Mouse (Mus musculus) hindbrain, embryonic 14.5 days (tissue): ENCODE results near the gene Kcna7. TPM values are rescaled to one million over a fixed set of nuclear protein-coding genes. Genes with fewer than 3 reads are reported as not detected.

Experiments
- ATAC-seq: fragments of 200-750 bp; cut with Nextera tagmentation; 2 replicates; pipeline ENCODE4 v1.8.0; 2017; ENCODE audit warnings: moderate number of reproducible peaks, mild to moderate bottlenecking, moderate TSS enrichment, moderate library complexity; ENCODE audit not compliant: low FRiP score
- DNase-seq: peaks from one replicate; pipeline ENCODE4 v3.0.0-alpha.2; 2015; ENCODE audit warnings: low spot score
- H3K27ac ChIP-seq: fragments of 300-500 bp; sonication (generic); 2 replicates; pipeline ENCODE4 v1.5.1; 2014; ENCODE audit warnings: mild to moderate bottlenecking, moderate library complexity
- H3K27me3 ChIP-seq: fragments of 300-500 bp; sonication (generic); 2 replicates; pipeline ENCODE4 v1.6.1; 2014; ENCODE audit warnings: mild to moderate bottlenecking, low read length, mixed read lengths; ENCODE audit not compliant: control insufficient read depth, insufficient read depth
- H3K36me3 ChIP-seq: fragments of 300-500 bp; sonication (generic); replicated peaks from 2 replicates; pipeline ENCODE4 v1.6.1; 2014; ENCODE audit not compliant: control insufficient read depth, insufficient read depth
- H3K4me1 ChIP-seq: fragments of 300-500 bp; sonication (generic); replicated peaks from 2 replicates; pipeline ENCODE4 v1.6.1; 2014; ENCODE audit warnings: antibody characterized with exemption, low read length, mixed read lengths; ENCODE audit not compliant: control insufficient read depth, insufficient read depth
- H3K4me2 ChIP-seq: fragments of 300-500 bp; sonication (generic); replicated peaks from 2 replicates; pipeline ENCODE4 v1.6.1; 2014; ENCODE audit warnings: mild to moderate bottlenecking, moderate library complexity
- H3K4me3 ChIP-seq: fragments of 300-500 bp; sonication (generic); replicated peaks from 2 replicates; pipeline ENCODE4 v1.5.1; 2014; ENCODE audit warnings: mild to moderate bottlenecking, low read length
- H3K9ac ChIP-seq: fragments of 300-500 bp; sonication (generic); 2 replicates; pipeline ENCODE4 v1.6.1; 2014
- H3K9me3 ChIP-seq: fragments of 300-500 bp; sonication (generic); 2 replicates; pipeline ENCODE4 v1.6.1; 2016; ENCODE audit warnings: low read length; ENCODE audit not compliant: control insufficient read depth
- WGBS: fragments of 180-500 bp; shearing (Covaris S2); extraction: QIAGEN DNeasy Blood & Tissue Kit; methylation state at CpG from one replicate; pipeline ENCODE4 v1.1.7; 2014; 5-methylcytosine and 5-hydroxymethylcytosine counted together
- polyA plus RNA-seq: library from polyadenylated mRNA; unstranded; fragments of >200 nt; fragmentation: Nextera tagmentation; extraction: Ambion mirVana; gene quantifications from 2 replicates; pipeline ENCODE4 v1.2.1, GENCODE M21; 2014

Gene Kcna7
- polyA plus RNA-seq, 1 experiment from 2014 or later, result not detected

DNA sequence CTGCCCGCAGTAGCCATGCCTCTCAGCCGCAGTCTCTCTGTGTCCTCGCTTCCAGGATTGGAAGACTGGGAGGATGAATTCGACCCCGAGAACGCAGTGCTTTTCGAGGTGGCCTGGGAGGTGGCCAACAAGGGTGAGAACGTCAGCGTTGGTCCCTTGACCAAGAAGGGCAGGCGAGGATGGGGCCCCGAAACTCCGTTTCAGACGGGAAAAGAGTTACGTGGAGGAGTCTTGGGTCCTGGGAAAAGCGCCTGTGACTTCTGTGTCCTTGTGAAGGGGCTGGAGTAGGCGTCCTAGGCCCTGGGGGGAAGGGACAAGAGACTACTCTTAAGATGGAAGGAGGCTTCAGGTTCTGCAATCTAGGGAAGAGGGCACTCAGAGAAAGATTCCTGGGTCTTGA lies 29.6 kb downstream of the Kcna7 start:
- no peaks in the 10 kb centered on the region for H3K9me3 ChIP-seq
- 4% methylated on average over 16 of the region's 16 CpGs for WGBS
- peak overlapping the region; percentile 78 for H3K9ac ChIP-seq
- peaks cover 25% of the 10 kb centered on the region for H3K36me3 ChIP-seq
- DNase-seq (no peak), ATAC-seq (no peak; the same call in 1 of the 2 replicates)
- peak overlapping the region; percentile 85 for H3K4me2 ChIP-seq
- H3K27ac ChIP-seq, result peak overlapping the region; percentile 44
- H3K4me1 ChIP-seq, result peaks cover 33% of the 10 kb centered on the region
- H3K4me3 ChIP-seq, result peak overlapping the region; percentile 75
- no peaks in the 10 kb centered on the region for H3K27me3 ChIP-seq

GRCm38 (mm10) chr7:45436444-45436843 lies 31.0 kb downstream of the Kcna7 start:
- DNase-seq (no peak), ATAC-seq (no peak)
- H3K27ac ChIP-seq, result no peak overlapping the region
- H3K4me3 ChIP-seq, result no peak overlapping the region
- peaks cover 33% of the 10 kb centered on the region for H3K4me1 ChIP-seq
- peaks cover 22% of the 10 kb centered on the region for H3K36me3 ChIP-seq
- H3K9ac ChIP-seq, result no peak overlapping the region
- H3K9me3 ChIP-seq, result no peaks in the 10 kb centered on the region
- 93% methylated on average over 5 of the region's 5 CpGs for WGBS
- H3K27me3 ChIP-seq, result no peaks in the 10 kb centered on the region
- 0 out of 2 replicates have a peak overlapping the region, but pooled peaks have one; percentile 85 for H3K4me2 ChIP-seq

- DNase-seq, result no peak
- peaks cover 33% of the 10 kb centered on the region for H3K4me1 ChIP-seq
- WGBS, result 38% methylated on average over 6 of the region's 6 CpGs
These were observed 31.6 kb downstream of the Kcna7 start for GRCm38 (mm10) chr7:45437046-45437445.

DNA sequence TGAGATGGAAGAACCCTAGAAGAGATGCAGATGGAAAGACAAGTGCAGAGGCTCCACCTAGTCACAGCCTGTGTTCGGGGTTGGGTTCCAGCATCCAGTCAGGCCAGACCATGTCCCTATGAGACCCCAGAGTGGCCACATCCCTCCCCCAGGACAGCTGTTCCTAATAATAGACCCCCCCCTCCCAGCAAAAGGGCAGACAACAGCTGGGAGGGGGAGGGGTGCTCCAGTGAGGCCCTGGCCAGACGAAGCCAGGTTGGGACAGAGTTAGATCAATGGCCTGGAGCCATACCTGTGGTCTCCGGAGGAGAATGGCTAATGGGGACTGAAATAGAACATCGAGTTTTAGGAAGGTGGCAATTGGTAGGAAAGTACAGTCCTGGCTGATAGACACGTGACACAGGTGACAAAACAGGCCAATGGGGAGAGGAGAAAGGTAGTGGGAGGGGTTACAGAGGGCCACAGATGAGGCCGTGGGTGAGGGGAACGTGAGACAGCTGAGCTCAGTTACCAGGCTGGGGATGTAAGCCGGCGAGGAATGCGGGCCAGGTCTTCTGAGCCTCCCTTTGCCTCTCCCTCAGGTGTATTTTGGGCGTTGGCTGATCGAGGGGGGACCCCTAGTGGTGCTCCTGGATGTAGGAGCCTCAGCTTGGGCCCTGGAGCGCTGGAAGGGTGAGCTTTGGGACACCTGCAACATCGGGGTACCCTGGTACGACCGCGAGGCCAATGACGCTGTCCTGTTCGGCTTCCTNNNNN lies 32.2 kb downstream of the Kcna7 start, which contains the start of gene Ruvbl2:
TSS of gene Ruvbl2 (minus strand) at position 576 of the 756 bp plus-strand sequence.
- whole genome bisulfite sequencing, result 28% methylated on average over 19 of the region's 19 CpGs
- ATAC-seq (no peak), DNase-seq (no peak)
- H3K27me3 ChIP-seq, result no peaks in the 10 kb centered on the region
- H3K9me3 ChIP-seq, result no peaks in the 10 kb centered on the region
- H3K4me3 ChIP-seq, result no peak within 1 kb of the TSS
- H3K27ac ChIP-seq, result no peak within 1 kb of the TSS
- H3K4me2 ChIP-seq, result peak within 1 kb of the TSS; percentile 10; the same call in 1 of the 2 replicates
- H3K4me1 ChIP-seq, result peaks cover 32% of the 10 kb centered on the region
- H3K36me3 ChIP-seq, result peaks cover 24% of the 10 kb centered on the region
- H3K9ac ChIP-seq, result no peak within 1 kb of the TSS

More at GRCm38 (mm10) chr7:45437046-45437445, 31.6 kb downstream of the Kcna7 start:
- H3K9me3 ChIP-seq, result no peaks in the 10 kb centered on the region
- no peak for ATAC-seq
- no peak overlapping the region for H3K9ac ChIP-seq
- H3K36me3 ChIP-seq, result peaks cover 22% of the 10 kb centered on the region
- 0 out of 2 replicates have a peak overlapping the region, but pooled peaks have one; percentile 10 for H3K4me2 ChIP-seq
- H3K4me3 ChIP-seq, result no peak overlapping the region
- no peak overlapping the region for H3K27ac ChIP-seq
- no peaks in the 10 kb centered on the region for H3K27me3 ChIP-seq

- Histone ChIP-seq H3K4me1 (no peaks in the 10 kb centered on the region), H3K9ac (no peak overlapping the region), H3K27me3 (no peaks in the 10 kb centered on the region), H3K4me3 (no peak overlapping the region), H3K27ac (no peak overlapping the region), H3K36me3 (peaks cover 59% of the 10 kb centered on the region), H3K4me2 (no peak overlapping the region), H3K9me3 (no peaks in the 10 kb centered on the region)
- WGBS, result 90% methylated on average over 22 of the region's 22 CpGs
- DNase-seq (no peak), ATAC-seq (no peak)
These were observed 38.3 kb downstream of the Kcna7 start for GRCm38 (mm10) chr7:45443526-45444420.

DNA sequence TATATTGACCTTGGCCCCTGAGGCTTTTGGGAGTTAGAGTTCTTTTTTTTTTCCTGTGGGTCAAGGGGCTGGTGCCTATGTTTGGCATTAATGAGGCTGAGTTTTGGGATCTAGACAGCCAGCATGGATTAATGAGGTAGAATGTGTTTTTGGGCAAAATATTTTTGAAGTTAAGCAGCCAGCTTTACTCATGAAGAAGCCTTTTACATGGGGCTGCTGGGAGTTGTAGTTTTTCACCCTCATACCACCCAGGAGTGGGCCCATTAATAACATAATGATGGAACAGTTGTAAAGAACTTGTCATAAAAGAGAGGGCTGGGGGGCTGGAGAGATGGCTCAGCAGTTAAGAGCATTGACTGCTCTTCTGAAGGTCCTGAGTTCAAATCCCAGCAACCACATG lies 41.1 kb downstream of the Kcna7 start:
- Histone ChIP-seq H3K27ac (no peak overlapping the region), H3K4me1 (no peaks in the 10 kb centered on the region), H3K4me2 (no peak overlapping the region), H3K4me3 (no peak overlapping the region), H3K9me3 (no peaks in the 10 kb centered on the region), H3K36me3 (peaks cover 57% of the 10 kb centered on the region), H3K9ac (no peak overlapping the region), H3K27me3 (no peaks in the 10 kb centered on the region)
- DNase-seq (no peak), ATAC-seq (no peak)

DNA sequence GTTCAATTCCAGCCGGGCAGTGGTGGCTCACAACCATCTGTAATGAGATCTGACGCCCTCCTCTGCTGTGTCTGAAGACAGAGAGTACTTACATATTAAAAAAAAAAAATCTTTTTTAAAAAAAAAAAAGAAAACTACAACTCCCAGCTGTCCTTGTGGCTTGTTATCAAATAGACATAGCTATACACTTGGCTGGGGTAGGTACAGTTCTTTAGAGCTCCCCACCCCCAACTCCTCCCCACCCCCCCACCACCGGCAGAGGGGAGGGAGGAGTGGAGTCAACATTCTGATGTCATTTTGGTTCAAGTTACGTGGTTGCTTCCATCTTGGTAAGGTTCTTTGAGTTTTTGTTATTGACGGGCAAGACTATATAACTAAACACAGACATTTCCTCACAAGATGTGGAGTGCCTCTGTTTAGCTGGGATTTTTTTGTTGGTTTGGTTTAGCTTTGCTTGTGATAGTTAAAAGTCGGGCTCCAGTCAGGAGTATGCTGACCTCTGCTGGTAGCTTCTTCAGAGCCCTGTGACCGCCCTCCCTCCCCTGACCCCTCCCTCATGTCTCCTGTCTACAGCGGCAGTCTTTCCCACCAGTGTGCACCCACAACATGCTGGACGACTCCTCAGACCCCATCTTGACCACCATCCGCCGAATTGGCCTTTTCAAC lies 42.0 kb downstream of the Kcna7 start:
- peaks cover 60% of the 10 kb centered on the region for H3K36me3 ChIP-seq
- no peaks in the 10 kb centered on the region for H3K27me3 ChIP-seq
- no peak overlapping the region for H3K4me3 ChIP-seq
- H3K4me1 ChIP-seq, result no peaks in the 10 kb centered on the region
- no peak overlapping the region for H3K9ac ChIP-seq
- H3K9me3 ChIP-seq, result no peaks in the 10 kb centered on the region
- ATAC-seq (no peak), DNase-seq (no peak)
- no peak overlapping the region for H3K4me2 ChIP-seq
- H3K27ac ChIP-seq, result no peak overlapping the region
- 42% methylated on average over 11 of the region's 11 CpGs for WGBS

- ATAC-seq, result no peak
- DNase-seq, result no peak
- H3K4me2 ChIP-seq, result no peak overlapping the region
- H3K36me3 ChIP-seq, result peaks cover 59% of the 10 kb centered on the region
- WGBS, result 93% methylated on average over 1 of the region's 1 CpGs
- no peaks in the 10 kb centered on the region for H3K27me3 ChIP-seq
- no peak overlapping the region for H3K27ac ChIP-seq
- no peaks in the 10 kb centered on the region for H3K4me1 ChIP-seq
- no peak overlapping the region for H3K4me3 ChIP-seq
- no peaks in the 10 kb centered on the region for H3K9me3 ChIP-seq
- no peak overlapping the region for H3K9ac ChIP-seq
These were observed 44.5 kb downstream of the Kcna7 start for GRCm38 (mm10) chr7:45449974-45450373.
